Mouse (Mus musculus): ENCODE data around the gene Atp8b5. TPM values are rescaled to one million over a fixed set of nuclear protein-coding genes. Genes with fewer than 3 reads are reported as not detected.

The Atp8b5 gene
- polyA plus RNA-seq, 1 experiment from 2014 or later = 0.15 TPM

DNA sequence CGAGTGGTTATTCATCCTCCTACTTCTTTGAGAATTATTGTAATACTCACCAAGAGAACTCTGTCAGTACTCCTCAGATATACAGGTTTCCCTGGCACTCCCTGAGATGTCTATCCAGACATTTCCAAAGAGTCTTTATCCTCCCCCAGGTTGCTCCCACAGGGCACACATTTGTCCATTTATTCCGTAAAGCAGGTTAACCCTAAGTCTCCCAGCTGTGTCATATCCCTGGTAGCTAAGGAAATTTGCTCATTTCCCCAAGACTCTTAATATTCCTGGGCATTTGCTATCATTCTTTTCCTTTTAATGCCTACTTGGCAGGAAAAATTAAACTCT lies 332 bp downstream of the Atp8b5 start:
- H3K36me3 ChIP-seq (ENCODE audit: control insufficient read depth, insufficient read depth, low read length) = no peaks in the 10 kb centered on the region
- H3K4me3 ChIP-seq (ENCODE audit: low read depth, low read length) = peak overlapping the region; percentile 36; the same call in 1 of the 2 replicates
- DNase-seq (ENCODE audit: low spot score) = no peak
- H3K27ac ChIP-seq (replicated peaks; ENCODE audit: low read depth, low read length) = no peak overlapping the region
- no peaks in the 10 kb centered on the region for H3K4me1 ChIP-seq (ENCODE audit: control insufficient read depth, insufficient read depth, low read length)
- H3K9ac ChIP-seq (ENCODE audit: low read length) = no peak overlapping the region
- no peaks in the 10 kb centered on the region for H3K27me3 ChIP-seq (ENCODE audit: control insufficient read depth, insufficient read depth, low read length)
- WGBS = 19% methylated on average over 2 of the region's 2 CpGs
- no peak for ATAC-seq (ENCODE audit: insufficient number of reproducible peaks, low FRiP score, low TSS enrichment, low read depth)
- no peaks in the 10 kb centered on the region for H3K9me3 ChIP-seq (ENCODE audit: control insufficient read depth, low read length)
- peak overlapping the region; percentile 50; the same call in 1 of the 2 replicates for H3K4me2 ChIP-seq (ENCODE audit: low read depth, severe bottlenecking)

DNA sequence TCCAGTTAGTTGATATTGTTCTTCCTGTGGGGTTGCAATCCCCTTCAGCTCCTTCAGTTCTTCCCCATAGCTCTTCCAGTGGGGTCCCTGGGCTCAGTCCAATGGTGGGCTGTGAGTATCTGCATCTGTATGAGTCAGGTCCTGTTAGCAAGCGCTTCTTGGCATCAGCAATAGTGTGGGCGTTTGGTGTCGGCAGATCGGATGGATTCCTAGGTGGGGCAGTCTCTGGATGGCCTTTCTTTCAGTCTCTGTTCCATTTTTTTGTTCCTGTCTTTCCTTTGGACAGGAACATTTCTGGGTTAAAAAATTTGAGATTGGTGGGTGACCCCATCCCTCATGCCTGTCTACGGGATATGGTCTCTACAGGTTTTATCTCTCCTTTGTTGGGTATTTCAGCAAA lies 18.5 kb downstream of the Atp8b5 start:
- Histone ChIP-seq H3K9ac (ENCODE audit: low read length) (no peak overlapping the region), H3K4me2 (ENCODE audit: low read depth, severe bottlenecking) (no peak overlapping the region), H3K36me3 (ENCODE audit: control insufficient read depth, insufficient read depth, low read length) (no peaks in the 10 kb centered on the region), H3K4me3 (ENCODE audit: low read depth, low read length) (no peak overlapping the region), H3K4me1 (ENCODE audit: control insufficient read depth, insufficient read depth, low read length) (no peaks in the 10 kb centered on the region), H3K27me3 (ENCODE audit: control insufficient read depth, insufficient read depth, low read length) (no peaks in the 10 kb centered on the region), H3K27ac (replicated peaks; ENCODE audit: low read depth, low read length) (no peak overlapping the region), H3K9me3 (ENCODE audit: control insufficient read depth, low read length) (no peaks in the 10 kb centered on the region)
- ATAC-seq (ENCODE audit: insufficient number of reproducible peaks, low FRiP score, low TSS enrichment, low read depth) = no peak
- no peak for DNase-seq (ENCODE audit: low spot score)
- WGBS = 95% methylated on average over 5 of the region's 5 CpGs

DNA sequence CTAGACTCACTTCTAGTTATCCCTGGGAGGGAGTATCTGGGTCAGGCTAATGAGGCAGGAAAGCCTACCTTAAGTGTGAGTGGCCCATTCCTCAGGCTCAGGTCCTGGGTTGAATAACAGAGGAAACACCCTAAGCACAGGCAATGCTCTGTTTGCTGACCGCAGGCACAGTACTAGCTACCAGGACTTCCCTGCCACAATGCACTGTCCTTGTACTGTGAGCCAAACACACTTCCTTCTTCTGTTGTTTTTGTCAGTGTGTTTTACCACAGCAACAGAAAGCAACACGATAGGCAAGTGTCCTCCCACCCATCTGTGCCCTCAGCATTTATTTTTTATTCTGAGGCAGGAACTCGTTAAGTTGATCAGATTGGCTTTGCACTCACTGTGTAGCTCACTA lies 20.3 kb downstream of the Atp8b5 start:
- ATAC-seq (ENCODE audit: insufficient number of reproducible peaks, low FRiP score, low TSS enrichment, low read depth) (no peak), DNase-seq (ENCODE audit: low spot score) (no peak)
- no peaks in the 10 kb centered on the region for H3K36me3 ChIP-seq (ENCODE audit: control insufficient read depth, insufficient read depth, low read length)
- no peaks in the 10 kb centered on the region for H3K27me3 ChIP-seq (ENCODE audit: control insufficient read depth, insufficient read depth, low read length)
- no peak overlapping the region for H3K4me3 ChIP-seq (ENCODE audit: low read depth, low read length)
- H3K9me3 ChIP-seq (ENCODE audit: control insufficient read depth, low read length) = no peaks in the 10 kb centered on the region
- no peak overlapping the region for H3K27ac ChIP-seq (replicated peaks; ENCODE audit: low read depth, low read length)
- H3K9ac ChIP-seq (ENCODE audit: low read length) = no peak overlapping the region
- 61% methylated on average over 3 of the region's 3 CpGs for WGBS
- no peak overlapping the region for H3K4me2 ChIP-seq (ENCODE audit: low read depth, severe bottlenecking)
- H3K4me1 ChIP-seq (ENCODE audit: control insufficient read depth, insufficient read depth, low read length) = no peaks in the 10 kb centered on the region

DNA sequence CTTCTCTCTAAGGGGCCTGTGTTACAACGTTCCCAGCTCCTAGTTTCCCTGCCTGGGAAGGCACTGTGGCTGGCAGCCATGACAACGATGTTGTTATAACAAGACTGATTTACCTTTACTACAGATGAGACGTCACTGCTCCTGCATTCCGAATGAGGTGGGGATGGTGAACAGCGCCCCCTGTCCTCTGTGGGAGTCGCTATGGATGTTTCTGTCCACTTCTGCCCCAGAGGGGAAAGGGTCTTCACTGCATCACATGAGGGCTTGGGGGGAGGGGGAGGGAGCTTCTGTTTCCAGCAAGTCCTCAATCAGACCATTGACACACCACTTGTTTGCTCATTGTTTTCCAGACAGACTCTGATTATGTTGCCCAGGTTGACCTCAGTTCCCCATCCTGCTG lies 27.0 kb downstream of the Atp8b5 start:
- Histone ChIP-seq H3K36me3 (ENCODE audit: control insufficient read depth, insufficient read depth, low read length) (no peaks in the 10 kb centered on the region), H3K9ac (ENCODE audit: low read length) (no peak overlapping the region), H3K4me2 (ENCODE audit: low read depth, severe bottlenecking) (no peak overlapping the region), H3K4me3 (ENCODE audit: low read depth, low read length) (no peak overlapping the region), H3K4me1 (ENCODE audit: control insufficient read depth, insufficient read depth, low read length) (no peaks in the 10 kb centered on the region), H3K27me3 (ENCODE audit: control insufficient read depth, insufficient read depth, low read length) (no peaks in the 10 kb centered on the region), H3K27ac (replicated peaks; ENCODE audit: low read depth, low read length) (no peak overlapping the region), H3K9me3 (ENCODE audit: control insufficient read depth, low read length) (no peaks in the 10 kb centered on the region)
- no peak for ATAC-seq (ENCODE audit: insufficient number of reproducible peaks, low FRiP score, low TSS enrichment, low read depth)
- DNase-seq (ENCODE audit: low spot score) = peak; percentile 47
- 35% methylated on average over 6 of the region's 6 CpGs for WGBS

DNA sequence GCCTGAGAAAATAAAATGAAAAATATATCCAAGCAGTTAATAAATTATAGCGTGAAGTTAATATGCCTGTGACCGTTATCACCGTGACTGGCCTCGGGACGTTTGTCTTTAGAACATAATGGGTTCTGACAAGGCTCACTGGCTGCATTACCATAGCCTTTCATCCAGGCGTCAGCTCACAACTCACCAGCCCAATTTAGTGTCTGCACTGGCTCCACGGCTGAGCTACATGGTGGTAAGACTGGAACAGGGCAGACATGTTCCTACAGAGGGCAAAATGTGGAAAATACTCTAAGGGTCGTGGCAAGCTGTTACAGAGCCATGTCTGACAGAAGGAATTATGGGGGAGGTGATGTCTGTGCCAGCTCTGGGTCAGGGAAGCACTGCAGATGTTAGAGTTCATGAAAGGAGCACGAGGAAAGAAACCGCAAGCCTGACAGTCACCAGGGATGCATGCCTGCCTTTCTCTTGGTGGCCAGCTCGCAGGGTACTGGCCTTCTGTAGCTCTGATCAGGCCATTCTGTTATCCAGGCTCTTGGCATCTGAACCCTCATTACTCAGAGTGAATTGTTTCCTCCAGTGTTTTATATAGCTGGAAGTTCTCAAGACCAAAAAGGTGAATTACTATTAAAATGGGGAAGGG lies 42.9 kb downstream of the Atp8b5 start:
- no peaks in the 10 kb centered on the region for H3K9me3 ChIP-seq (ENCODE audit: control insufficient read depth, low read length)
- DNase-seq (ENCODE audit: low spot score) (peak; percentile 23), ATAC-seq (ENCODE audit: insufficient number of reproducible peaks, low FRiP score, low TSS enrichment, low read depth) (no peak)
- H3K4me1 ChIP-seq (ENCODE audit: control insufficient read depth, insufficient read depth, low read length) = 0 out of 2 replicates have a peak, but pooled peaks cover 2% of the 10 kb centered on the region
- no peaks in the 10 kb centered on the region for H3K36me3 ChIP-seq (ENCODE audit: control insufficient read depth, insufficient read depth, low read length)
- 39% methylated on average over 11 of the region's 11 CpGs for WGBS
- no peak overlapping the region for H3K27ac ChIP-seq (replicated peaks; ENCODE audit: low read depth, low read length)
- no peak overlapping the region for H3K4me3 ChIP-seq (ENCODE audit: low read depth, low read length)
- H3K9ac ChIP-seq (ENCODE audit: low read length) = no peak overlapping the region
- H3K4me2 ChIP-seq (ENCODE audit: low read depth, severe bottlenecking) = no peak overlapping the region
- no peaks in the 10 kb centered on the region for H3K27me3 ChIP-seq (ENCODE audit: control insufficient read depth, insufficient read depth, low read length)

DNA sequence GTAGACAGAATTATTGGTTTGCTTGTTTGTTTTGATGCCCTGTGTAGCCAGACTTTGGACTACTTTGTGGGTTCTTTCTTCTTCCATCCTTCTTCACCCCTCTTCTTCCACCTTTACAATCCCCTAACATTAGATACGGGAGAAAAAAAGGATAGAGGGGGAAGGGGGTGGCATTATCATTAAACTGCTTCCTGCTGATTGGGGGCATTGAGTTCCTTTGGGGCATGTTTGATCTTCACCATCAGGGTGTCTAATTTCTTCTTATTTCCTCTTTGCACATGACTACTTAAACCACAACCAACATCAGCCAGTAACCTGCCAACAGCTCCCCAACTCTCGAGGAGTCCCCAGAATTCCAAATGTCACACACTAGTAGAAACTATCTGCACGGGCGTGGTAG lies 54.6 kb downstream of the Atp8b5 start:
- H3K4me2 ChIP-seq (ENCODE audit: low read depth, severe bottlenecking) = no peak overlapping the region

DNA sequence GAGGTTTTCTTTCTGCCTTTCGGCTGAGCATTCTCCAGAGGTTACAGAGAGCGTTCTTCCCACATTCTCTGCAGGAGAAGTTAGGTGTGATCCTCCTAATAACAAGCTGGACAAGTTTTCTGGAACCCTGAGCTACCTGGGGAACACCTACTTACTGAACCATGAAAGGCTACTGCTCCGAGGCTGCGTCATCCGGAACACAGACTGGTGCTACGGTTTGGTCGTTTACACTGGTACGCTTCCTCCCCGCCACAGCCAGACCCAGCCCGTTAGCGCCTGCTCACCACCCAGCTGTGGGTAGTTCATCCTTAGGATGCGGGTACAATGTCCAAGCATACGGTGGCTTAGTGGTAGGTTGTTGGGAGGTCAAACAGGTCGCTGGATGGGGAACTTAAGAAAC lies 55.4 kb downstream of the Atp8b5 start:
- no peak overlapping the region for H3K4me3 ChIP-seq (ENCODE audit: low read depth, low read length)
- H3K27me3 ChIP-seq (ENCODE audit: control insufficient read depth, insufficient read depth, low read length) = no peaks in the 10 kb centered on the region
- H3K4me2 ChIP-seq (ENCODE audit: low read depth, severe bottlenecking) = no peak overlapping the region
- no peak for ATAC-seq (ENCODE audit: insufficient number of reproducible peaks, low FRiP score, low TSS enrichment, low read depth)
- no peak overlapping the region for H3K27ac ChIP-seq (replicated peaks; ENCODE audit: low read depth, low read length)
- H3K36me3 ChIP-seq (ENCODE audit: control insufficient read depth, insufficient read depth, low read length) = no peaks in the 10 kb centered on the region
- no peaks in the 10 kb centered on the region for H3K4me1 ChIP-seq (ENCODE audit: control insufficient read depth, insufficient read depth, low read length)
- WGBS = 89% methylated on average over 14 of the region's 14 CpGs
- H3K9me3 ChIP-seq (ENCODE audit: control insufficient read depth, low read length) = no peaks in the 10 kb centered on the region
- no peak for DNase-seq (ENCODE audit: low spot score)
- no peak overlapping the region for H3K9ac ChIP-seq (ENCODE audit: low read length)

More for the DNA sequence above, 54.6 kb downstream of the Atp8b5 start:
- Histone ChIP-seq H3K9me3 (ENCODE audit: control insufficient read depth, low read length) (no peaks in the 10 kb centered on the region), H3K27me3 (ENCODE audit: control insufficient read depth, insufficient read depth, low read length) (no peaks in the 10 kb centered on the region), H3K9ac (ENCODE audit: low read length) (no peak overlapping the region), H3K36me3 (ENCODE audit: control insufficient read depth, insufficient read depth, low read length) (no peaks in the 10 kb centered on the region), H3K4me1 (ENCODE audit: control insufficient read depth, insufficient read depth, low read length) (no peaks in the 10 kb centered on the region), H3K27ac (replicated peaks; ENCODE audit: low read depth, low read length) (no peak overlapping the region), H3K4me3 (ENCODE audit: low read depth, low read length) (no peak overlapping the region)
- 82% methylated on average over 4 of the region's 4 CpGs for WGBS
- no peak for DNase-seq (ENCODE audit: low spot score)
- ATAC-seq (ENCODE audit: insufficient number of reproducible peaks, low FRiP score, low TSS enrichment, low read depth) = no peak

DNA sequence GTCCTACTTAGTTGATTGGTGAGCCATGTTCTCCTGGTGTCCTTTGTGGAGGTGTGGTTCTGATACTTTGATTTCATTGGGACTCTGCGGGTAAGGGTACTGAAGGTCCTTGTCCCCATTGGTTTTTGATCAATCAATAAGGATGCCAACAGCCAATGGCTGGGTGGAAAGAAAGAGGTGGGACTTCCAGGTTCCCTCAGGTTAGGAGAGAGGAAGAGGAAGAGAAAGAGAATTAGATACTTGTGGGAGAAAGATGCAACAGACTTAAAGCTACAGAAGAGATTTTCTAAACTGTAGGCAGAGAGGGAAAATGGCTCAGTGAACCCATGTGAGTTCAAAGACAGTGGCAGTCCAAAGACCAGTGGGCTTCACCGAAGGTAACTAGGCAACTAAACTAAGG lies 60.2 kb downstream of the Atp8b5 start:
- Histone ChIP-seq H3K9me3 (ENCODE audit: control insufficient read depth, low read length) (no peaks in the 10 kb centered on the region), H3K9ac (ENCODE audit: low read length) (no peak overlapping the region), H3K4me1 (ENCODE audit: control insufficient read depth, insufficient read depth, low read length) (no peaks in the 10 kb centered on the region), H3K4me3 (ENCODE audit: low read depth, low read length) (no peak overlapping the region), H3K4me2 (ENCODE audit: low read depth, severe bottlenecking) (no peak overlapping the region), H3K27ac (replicated peaks; ENCODE audit: low read depth, low read length) (no peak overlapping the region), H3K36me3 (ENCODE audit: control insufficient read depth, insufficient read depth, low read length) (no peaks in the 10 kb centered on the region), H3K27me3 (ENCODE audit: control insufficient read depth, insufficient read depth, low read length) (no peaks in the 10 kb centered on the region)
- ATAC-seq (ENCODE audit: insufficient number of reproducible peaks, low FRiP score, low TSS enrichment, low read depth) (no peak), DNase-seq (ENCODE audit: low spot score) (no peak)
- 96% methylated on average over 2 of the region's 2 CpGs for WGBS

DNA sequence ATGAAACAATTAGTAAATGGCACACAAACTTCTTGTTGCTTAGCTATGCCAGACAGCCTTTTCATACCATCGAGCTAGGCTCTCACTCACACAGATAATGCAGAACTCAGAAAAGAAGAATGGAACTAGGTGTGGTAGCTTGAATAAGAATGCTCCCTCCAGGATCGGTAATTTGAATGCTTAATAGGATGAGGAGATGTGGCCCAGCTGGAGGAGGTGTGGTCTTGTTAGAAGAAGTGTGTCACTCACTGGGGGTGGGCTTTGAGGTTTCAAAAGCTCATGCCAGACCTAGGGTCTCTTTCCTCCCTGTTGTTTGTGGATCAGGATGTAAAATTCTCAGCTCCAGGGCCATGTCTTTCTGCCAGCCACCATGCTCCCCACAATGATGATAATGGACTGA lies 67.8 kb downstream of the Atp8b5 start:
- Histone ChIP-seq H3K27ac (replicated peaks; ENCODE audit: low read depth, low read length) (no peak overlapping the region), H3K4me2 (ENCODE audit: low read depth, severe bottlenecking) (no peak overlapping the region), H3K9me3 (ENCODE audit: control insufficient read depth, low read length) (no peaks in the 10 kb centered on the region), H3K4me1 (ENCODE audit: control insufficient read depth, insufficient read depth, low read length) (no peaks in the 10 kb centered on the region), H3K36me3 (ENCODE audit: control insufficient read depth, insufficient read depth, low read length) (no peaks in the 10 kb centered on the region), H3K9ac (ENCODE audit: low read length) (no peak overlapping the region), H3K27me3 (ENCODE audit: control insufficient read depth, insufficient read depth, low read length) (no peaks in the 10 kb centered on the region), H3K4me3 (ENCODE audit: low read depth, low read length) (no peak overlapping the region)
- ATAC-seq (ENCODE audit: insufficient number of reproducible peaks, low FRiP score, low TSS enrichment, low read depth) (no peak), DNase-seq (ENCODE audit: low spot score) (no peak)
- WGBS = 70% methylated on average over 2 of the region's 2 CpGs
